Mouse (Mus musculus): Measurements from ENCODE around the gene Paip2b. TPM values are rescaled to one million over a fixed set of nuclear protein-coding genes. Genes with fewer than 3 reads are reported as not detected.
"Not testable (repeated sequence)": the region's sequence is repeated elsewhere in the genome, so short reads cannot be mapped to it uniquely, and the experiment has no call there.

Gene Paip2b
- polyA plus RNA-seq, 1 experiment: 41.4 TPM

DNA sequence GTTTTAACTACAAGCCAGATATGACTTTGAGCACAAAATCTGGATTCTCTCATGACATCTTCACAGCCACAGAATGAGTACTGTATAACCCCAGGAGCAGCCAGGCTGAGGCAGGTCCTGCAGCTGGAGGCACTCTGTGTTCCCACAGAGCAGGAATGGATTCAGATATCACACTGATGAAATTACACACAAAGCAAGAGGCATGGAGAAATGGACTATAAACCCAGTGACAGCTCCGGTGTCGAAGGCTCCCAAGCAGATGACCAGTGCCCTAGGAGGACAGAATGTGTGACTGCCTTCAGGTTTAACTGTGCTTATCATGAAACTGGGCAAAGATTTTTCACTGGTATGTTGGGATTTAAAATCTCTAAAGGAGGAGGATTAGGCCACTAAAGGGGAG, 14.6 kb upstream of the Paip2b start:
- TF ChIP-seq POLR2A (IDR thresholded peaks at IDR 0.05; ENCODE audit: extremely low read depth, insufficient read depth, low read length) (no peak), CTCF (IDR thresholded peaks at IDR 0.05; ENCODE audit: extremely low read depth, insufficient read depth, low read length) (no peak)
- Histone ChIP-seq H3K27ac (ENCODE audit: insufficient read depth, low read length) (no peak overlapping the region), H3K4me3 (ENCODE audit: insufficient read depth, low read length) (no peak overlapping the region), H3K4me1 (ENCODE audit: control insufficient read depth, insufficient read depth, low read length) (no peaks in the 10 kb centered on the region)

DNA sequence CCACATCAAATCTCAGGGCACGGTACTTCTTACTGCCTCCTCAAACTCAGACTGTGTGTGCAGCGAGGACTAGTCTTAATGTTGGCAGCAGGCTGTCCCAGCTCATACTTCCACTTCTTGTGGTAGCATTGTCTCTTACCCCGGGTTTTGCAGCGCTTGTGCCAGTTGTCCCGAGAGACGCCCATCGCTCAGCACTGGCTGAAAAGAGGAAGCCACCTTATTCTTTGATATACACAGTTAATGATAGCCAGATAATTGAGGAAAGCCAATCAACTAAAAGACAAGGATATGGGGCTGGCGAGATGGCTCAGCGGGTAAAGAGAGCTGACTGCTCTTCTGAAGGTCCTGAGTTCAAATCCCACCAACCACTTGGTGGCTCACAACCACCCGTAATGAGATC, 13.4 kb upstream of the Paip2b start:
- Histone ChIP-seq H3K4me3 (ENCODE audit: insufficient read depth, low read length) (no peak overlapping the region), H3K4me1 (ENCODE audit: control insufficient read depth, insufficient read depth, low read length) (no peaks in the 10 kb centered on the region), H3K27ac (ENCODE audit: insufficient read depth, low read length) (no peak overlapping the region)
- TF ChIP-seq CTCF (IDR thresholded peaks at IDR 0.05; ENCODE audit: extremely low read depth, insufficient read depth, low read length) (no peak), POLR2A (IDR thresholded peaks at IDR 0.05; ENCODE audit: extremely low read depth, insufficient read depth, low read length) (no peak)

DNA sequence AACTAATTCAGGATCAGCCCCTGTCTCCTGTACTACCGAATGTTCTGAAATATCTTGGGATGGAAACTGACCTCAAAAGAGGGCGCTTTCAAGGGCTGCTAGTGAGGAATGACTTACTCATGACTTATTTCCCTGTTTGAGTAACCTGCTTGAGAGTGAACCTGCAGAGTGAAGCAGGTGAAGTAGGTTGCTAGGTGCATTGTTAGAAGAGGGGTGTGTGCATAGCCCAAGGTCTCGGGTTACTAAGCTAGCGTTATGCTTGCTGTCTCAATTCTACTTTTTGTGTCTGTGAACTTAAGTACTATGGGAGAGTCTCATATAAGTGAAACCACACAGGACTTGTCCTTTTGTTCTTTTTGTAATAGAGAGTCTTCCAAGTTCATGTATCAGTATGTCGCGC, 8.5 kb upstream of the Paip2b start:
- H3K27ac ChIP-seq (ENCODE audit: insufficient read depth, low read length): no peak overlapping the region
- H3K4me3 ChIP-seq (ENCODE audit: insufficient read depth, low read length): no peak overlapping the region
- no peaks in the 10 kb centered on the region for H3K4me1 ChIP-seq (ENCODE audit: control insufficient read depth, insufficient read depth, low read length)
- TF ChIP-seq POLR2A (IDR thresholded peaks at IDR 0.05; ENCODE audit: extremely low read depth, insufficient read depth, low read length): no peak
- no peak for TF ChIP-seq CTCF (IDR thresholded peaks at IDR 0.05; ENCODE audit: extremely low read depth, insufficient read depth, low read length)

DNA sequence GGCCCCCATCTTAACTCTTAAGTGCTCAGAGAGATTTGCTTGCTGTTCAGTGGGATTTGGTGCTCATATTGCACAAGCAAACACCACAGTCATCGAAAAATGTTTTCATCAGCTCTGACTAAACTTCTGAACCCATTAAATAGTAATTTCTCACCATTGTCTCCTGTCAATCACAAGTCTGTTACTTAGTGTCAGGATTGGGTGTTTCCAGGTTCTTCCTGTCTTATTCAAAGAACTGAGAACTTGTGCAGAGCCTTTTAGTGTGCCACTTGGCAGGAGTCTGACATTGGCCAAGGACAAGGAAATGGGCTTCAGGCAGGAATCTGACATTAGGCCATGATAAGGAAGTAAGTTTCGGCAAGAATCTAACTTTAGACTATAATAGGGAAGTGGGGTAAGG, 6.5 kb upstream of the Paip2b start:
- Histone ChIP-seq H3K4me3 (ENCODE audit: insufficient read depth, low read length) (no peak overlapping the region), H3K27ac (ENCODE audit: insufficient read depth, low read length) (no peak overlapping the region), H3K4me1 (ENCODE audit: control insufficient read depth, insufficient read depth, low read length) (no peaks in the 10 kb centered on the region)
- TF ChIP-seq POLR2A (IDR thresholded peaks at IDR 0.05; ENCODE audit: extremely low read depth, insufficient read depth, low read length) (no peak), CTCF (IDR thresholded peaks at IDR 0.05; ENCODE audit: extremely low read depth, insufficient read depth, low read length) (no peak)

GRCm38 (mm10) chr6:83836826-83837225, 5.3 kb upstream of the Paip2b start:
- Histone ChIP-seq H3K4me3 (ENCODE audit: insufficient read depth, low read length) (no peak overlapping the region), H3K27ac (ENCODE audit: insufficient read depth, low read length) (no peak overlapping the region), H3K4me1 (ENCODE audit: control insufficient read depth, insufficient read depth, low read length) (no peaks in the 10 kb centered on the region)
- TF ChIP-seq CTCF (IDR thresholded peaks at IDR 0.05; ENCODE audit: extremely low read depth, insufficient read depth, low read length) (no peak), POLR2A (IDR thresholded peaks at IDR 0.05; ENCODE audit: extremely low read depth, insufficient read depth, low read length) (no peak)

- H3K27ac ChIP-seq (ENCODE audit: insufficient read depth, low read length); H3K4me3 ChIP-seq (ENCODE audit: insufficient read depth, low read length); H3K4me1 ChIP-seq (ENCODE audit: control insufficient read depth, insufficient read depth, low read length): not testable (repeated sequence)
These were observed 852 bp upstream of the Paip2b start for GRCm38 (mm10) chr6:83832393-83832792.

- peak overlapping the region; percentile 58 for H3K4me3 ChIP-seq (ENCODE audit: insufficient read depth, low read length)
- no peak overlapping the region; the same call in 1 of the 2 replicates for H3K27ac ChIP-seq (ENCODE audit: insufficient read depth, low read length)
- no peaks in the 10 kb centered on the region for H3K4me1 ChIP-seq (ENCODE audit: control insufficient read depth, insufficient read depth, low read length)
- no peak for TF ChIP-seq CTCF (IDR thresholded peaks at IDR 0.05; ENCODE audit: extremely low read depth, insufficient read depth, low read length)
- no peak for TF ChIP-seq POLR2A (IDR thresholded peaks at IDR 0.05; ENCODE audit: extremely low read depth, insufficient read depth, low read length)
These were observed 468 bp downstream of the Paip2b start for GRCm38 (mm10) chr6:83830941-83831605.

DNA sequence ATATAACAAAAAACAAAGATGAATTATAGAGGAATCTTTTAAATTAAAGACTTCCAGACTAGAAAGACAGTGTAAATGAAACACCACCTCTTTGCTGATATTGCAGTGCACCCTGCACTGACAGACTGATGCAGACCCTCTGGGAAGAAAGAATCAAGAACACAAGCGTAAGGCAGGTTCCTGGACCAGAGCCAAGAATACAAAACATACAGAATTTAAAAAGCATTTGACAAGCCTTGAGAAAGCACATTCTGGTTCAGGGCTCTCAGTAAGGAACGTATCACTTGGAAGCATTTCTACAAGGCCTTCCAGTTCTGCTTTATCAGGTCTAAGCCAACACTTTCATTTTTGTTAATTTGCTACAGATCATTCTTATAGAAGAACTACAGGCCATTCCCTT, 9.7 kb downstream of the Paip2b start:
- no peak overlapping the region for H3K27ac ChIP-seq (ENCODE audit: insufficient read depth, low read length)
- H3K4me1 ChIP-seq (ENCODE audit: control insufficient read depth, insufficient read depth, low read length): no peaks in the 10 kb centered on the region; the same call in 1 of the 2 replicates
- H3K4me3 ChIP-seq (ENCODE audit: insufficient read depth, low read length): no peak overlapping the region
- no peak for TF ChIP-seq CTCF (IDR thresholded peaks at IDR 0.05; ENCODE audit: extremely low read depth, insufficient read depth, low read length)
- TF ChIP-seq POLR2A (IDR thresholded peaks at IDR 0.05; ENCODE audit: extremely low read depth, insufficient read depth, low read length): no peak

GRCm38 (mm10) chr6:83820727-83821515, 10.6 kb downstream of the Paip2b start:
- Histone ChIP-seq H3K27ac (ENCODE audit: insufficient read depth, low read length) (no peak overlapping the region), H3K4me1 (ENCODE audit: control insufficient read depth, insufficient read depth, low read length) (no peaks in the 10 kb centered on the region; the same call in 1 of the 2 replicates), H3K4me3 (ENCODE audit: insufficient read depth, low read length) (no peak overlapping the region)
- TF ChIP-seq CTCF (IDR thresholded peaks at IDR 0.05; ENCODE audit: extremely low read depth, insufficient read depth, low read length): no peak

- H3K4me1 ChIP-seq (ENCODE audit: control insufficient read depth, insufficient read depth, low read length): no peaks in the 10 kb centered on the region; the same call in 1 of the 2 replicates
- H3K4me3 ChIP-seq (ENCODE audit: insufficient read depth, low read length): no peak overlapping the region
- TF ChIP-seq POLR2A (IDR thresholded peaks at IDR 0.05; ENCODE audit: extremely low read depth, insufficient read depth, low read length): no peak
- TF ChIP-seq CTCF (IDR thresholded peaks at IDR 0.05; ENCODE audit: extremely low read depth, insufficient read depth, low read length): no peak
- H3K27ac ChIP-seq (ENCODE audit: insufficient read depth, low read length): no peak overlapping the region
These were observed 12.5 kb downstream of the Paip2b start for GRCm38 (mm10) chr6:83818996-83819395.

All from cortical plate, adult 2 months (tissue).